Mouse (Mus musculus) hindbrain, embryonic 15.5 days (tissue): ENCODE results near the gene Serpinc1. TPM values are rescaled to one million over a fixed set of nuclear protein-coding genes. Genes with fewer than 3 reads are reported as not detected.
A peak's percentile ranks its signal among the peaks of the same experiment; 100 is the strongest.
"Not testable (repeated sequence)": the region's sequence is repeated elsewhere in the genome, so short reads cannot be mapped to it uniquely, and the experiment has no call there.

ENCODE experiments used
- ATAC-seq: fragments of 200-750 bp; cut with Nextera tagmentation; 2 replicates; pipeline ENCODE4 v1.8.0; 2017; ENCODE audit warnings: low read depth, moderate number of reproducible peaks, moderate TSS enrichment; ENCODE audit not compliant: low FRiP score
- H3K27ac ChIP-seq: fragments of 300-500 bp; sonication (generic); replicated peaks from 2 replicates; pipeline ENCODE4 v1.5.1; 2015; ENCODE audit warnings: mild to moderate bottlenecking, inconsistent platforms
- H3K27me3 ChIP-seq: fragments of 300-500 bp; sonication (generic); 2 replicates; pipeline ENCODE4 v1.6.1; 2015; ENCODE audit warnings: control low read depth, inconsistent platforms
- H3K36me3 ChIP-seq: fragments of 300-500 bp; sonication (generic); 2 replicates; pipeline ENCODE4 v1.6.1; 2015; ENCODE audit warnings: control low read depth, inconsistent platforms
- H3K4me1 ChIP-seq: fragments of 300-500 bp; sonication (generic); replicated peaks from 2 replicates; pipeline ENCODE4 v1.6.1; 2015; ENCODE audit warnings: control low read depth, inconsistent platforms
- H3K4me2 ChIP-seq: fragments of 300-500 bp; sonication (generic); 2 replicates; pipeline ENCODE4 v1.6.1; 2015; ENCODE audit warnings: moderate library complexity, mild to moderate bottlenecking, inconsistent platforms
- H3K4me3 ChIP-seq: fragments of 300-500 bp; sonication (generic); 2 replicates; pipeline ENCODE4 v1.5.1; 2015; ENCODE audit warnings: mild to moderate bottlenecking, inconsistent platforms
- H3K9ac ChIP-seq: fragments of 300-500 bp; sonication (generic); 2 replicates; pipeline ENCODE4 v1.6.1; 2015; ENCODE audit warnings: inconsistent platforms
- H3K9me3 ChIP-seq: fragments of 300-500 bp; sonication (generic); 2 replicates; pipeline ENCODE4 v1.6.1; 2016; ENCODE audit warnings: control low read depth, inconsistent platforms
- WGBS: fragments of 180-500 bp; shearing (Covaris S2); methylation state at CpG from one replicate; pipeline ENCODE4 v1.1.7; 2015; 5-methylcytosine and 5-hydroxymethylcytosine counted together
- polyA plus RNA-seq: library from polyadenylated mRNA; unstranded; fragments of >200 nt; fragmentation: Nextera tagmentation; extraction: Ambion mirVana; gene quantifications from 2 replicates; pipeline ENCODE4 v1.2.1, GENCODE M21; 2015

Gene Serpinc1
- 2.8 and 3.6 TPM in 2 replicates for polyA plus RNA-seq

DNA sequence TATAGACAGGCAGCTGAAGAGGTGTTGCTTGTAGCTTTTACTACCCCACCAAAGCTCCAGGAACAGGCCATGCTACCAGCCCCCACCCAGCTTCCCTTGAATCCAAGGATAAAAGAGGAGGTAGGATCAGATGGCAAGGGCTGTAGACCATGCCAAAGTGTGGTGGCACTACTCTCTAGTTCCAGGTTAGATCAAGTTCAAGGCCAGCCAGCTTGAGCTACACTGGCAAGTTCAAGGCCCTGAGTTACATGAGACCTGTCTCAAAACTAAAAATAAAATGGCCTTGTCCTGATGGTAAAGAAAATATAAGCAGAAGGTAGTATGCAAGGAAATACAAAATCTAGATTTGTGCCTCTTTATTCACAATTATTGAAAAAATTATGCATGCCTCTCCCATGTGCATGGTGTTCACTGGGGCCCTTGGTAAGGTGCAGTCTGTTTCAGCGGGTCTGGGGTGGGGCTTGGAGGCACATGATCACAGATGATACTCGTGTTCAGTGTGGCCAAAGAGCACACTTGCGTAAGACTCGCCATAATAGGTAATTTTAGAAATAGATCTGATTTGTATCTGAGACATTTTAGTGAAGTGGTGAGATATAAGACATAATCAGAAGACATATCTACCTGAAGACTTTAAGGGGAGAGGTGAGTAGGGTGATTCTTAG lies at the start of gene Serpinc1:
Gene Serpinc1 (plus strand): TSS at position 515 of the 665 bp plus-strand sequence.
- no peak for ATAC-seq
- H3K36me3 ChIP-seq = 0 out of 2 replicates have a peak, but pooled peaks cover 4% of the 10 kb centered on the region
- no peak within 1 kb of the TSS for H3K4me3 ChIP-seq
- no peak within 1 kb of the TSS for H3K4me2 ChIP-seq
- H3K4me1 ChIP-seq = no peaks in the 10 kb centered on the region
- H3K27me3 ChIP-seq = no peaks in the 10 kb centered on the region
- no peak within 1 kb of the TSS for H3K9ac ChIP-seq
- H3K27ac ChIP-seq = no peak within 1 kb of the TSS
- H3K9me3 ChIP-seq = no peaks in the 10 kb centered on the region
- 92% methylated on average over 4 of the region's 4 CpGs for WGBS

DNA sequence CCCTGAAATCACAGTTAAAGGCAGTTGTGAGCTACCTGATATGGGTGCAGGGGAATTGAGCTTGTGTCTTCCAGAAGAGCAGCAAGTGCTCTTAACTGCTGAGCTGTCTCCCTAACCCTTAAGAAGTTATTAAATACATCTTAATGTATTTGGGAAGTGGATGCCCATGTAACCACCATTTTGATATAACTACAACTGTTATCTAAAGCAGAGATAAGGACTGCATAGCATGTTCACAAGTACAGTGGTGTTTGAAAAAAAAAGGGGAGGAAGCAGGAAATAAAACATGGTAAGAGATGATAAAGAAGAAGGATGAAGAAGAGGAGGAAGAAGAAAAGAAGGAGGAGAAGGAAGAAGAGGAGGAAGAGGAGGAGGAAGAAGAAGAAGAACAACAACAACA lies 47.1 kb upstream of the Serpinc1 start:
- ATAC-seq = no peak
- H3K4me2 ChIP-seq = no peak overlapping the region

DNA sequence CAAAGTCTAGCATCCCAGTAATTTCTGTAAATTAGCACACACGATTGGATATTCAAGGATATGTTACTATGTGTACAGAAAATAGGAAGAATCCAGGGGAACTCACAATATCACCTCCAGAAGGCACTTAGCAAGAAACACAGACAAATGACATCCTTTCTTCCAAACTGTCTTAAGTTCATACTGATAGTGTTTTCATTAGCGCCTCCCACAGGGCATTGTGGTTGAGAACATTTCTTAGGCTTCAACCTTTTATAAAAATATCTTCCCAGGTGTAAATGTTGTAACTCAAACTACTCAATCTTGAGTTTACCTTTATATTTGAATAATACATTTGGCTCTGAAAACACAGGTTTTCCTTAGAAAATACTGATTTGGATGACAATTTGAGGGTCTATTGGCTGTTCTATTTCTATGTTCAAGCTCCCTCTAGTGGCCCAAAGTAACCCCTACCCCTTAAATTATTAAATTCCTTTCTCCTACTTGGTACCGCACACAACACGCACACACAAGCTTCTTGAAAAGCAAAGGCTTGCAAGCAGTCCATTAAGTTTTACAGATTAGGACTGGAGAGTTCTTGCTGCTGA lies 44.4 kb upstream of the Serpinc1 start:
- no peaks in the 10 kb centered on the region for H3K4me1 ChIP-seq
- no peaks in the 10 kb centered on the region for H3K27me3 ChIP-seq
- H3K27ac ChIP-seq = no peak overlapping the region
- no peak overlapping the region for H3K4me3 ChIP-seq
- H3K9me3 ChIP-seq = no peaks in the 10 kb centered on the region
- H3K36me3 ChIP-seq = peaks cover 14% of the 10 kb centered on the region
- no peak overlapping the region for H3K9ac ChIP-seq
- H3K4me2 ChIP-seq = no peak overlapping the region
- ATAC-seq = peak; percentile 75; the same call in 1 of the 2 replicates
- whole genome bisulfite sequencing = 65% methylated on average over 4 of the region's 4 CpGs

More for the DNA sequence above, 47.1 kb upstream of the Serpinc1 start:
- H3K27ac ChIP-seq = no peak overlapping the region
- H3K4me3 ChIP-seq = no peak overlapping the region
- H3K4me1 ChIP-seq = no peaks in the 10 kb centered on the region
- H3K27me3 ChIP-seq = no peaks in the 10 kb centered on the region
- H3K9me3 ChIP-seq = no peaks in the 10 kb centered on the region
- H3K36me3 ChIP-seq = peaks cover 6% of the 10 kb centered on the region; the same call in 1 of the 2 replicates
- H3K9ac ChIP-seq = no peak overlapping the region

DNA sequence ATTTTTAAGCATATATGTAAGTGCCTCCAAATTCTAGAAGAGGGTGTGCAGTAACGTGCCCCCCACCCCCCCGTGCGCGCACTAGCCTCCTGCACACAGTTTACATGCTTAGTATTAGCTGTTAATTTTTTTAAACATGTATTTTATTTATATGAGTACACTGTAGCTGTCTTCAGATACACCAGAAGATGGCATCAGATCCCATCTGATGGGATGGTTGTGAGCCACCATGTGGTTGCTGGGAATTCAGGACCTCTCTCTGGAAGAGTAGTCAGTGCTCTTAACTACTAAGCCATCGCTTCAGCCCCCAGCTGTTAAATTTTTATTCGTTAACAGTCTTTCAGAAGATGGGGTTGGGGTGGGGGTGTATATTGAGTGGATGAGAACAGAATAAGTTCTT lies 42.8 kb upstream of the Serpinc1 start:
- peaks cover 23% of the 10 kb centered on the region for H3K36me3 ChIP-seq
- peak; percentile 71 for ATAC-seq
- H3K9me3 ChIP-seq = no peaks in the 10 kb centered on the region
- no peak overlapping the region for H3K27ac ChIP-seq
- no peak overlapping the region for H3K9ac ChIP-seq
- no peak overlapping the region for H3K4me3 ChIP-seq
- WGBS = 88% methylated on average over 6 of the region's 6 CpGs
- no peak overlapping the region for H3K4me2 ChIP-seq
- H3K4me1 ChIP-seq = no peaks in the 10 kb centered on the region
- H3K27me3 ChIP-seq = no peaks in the 10 kb centered on the region

DNA sequence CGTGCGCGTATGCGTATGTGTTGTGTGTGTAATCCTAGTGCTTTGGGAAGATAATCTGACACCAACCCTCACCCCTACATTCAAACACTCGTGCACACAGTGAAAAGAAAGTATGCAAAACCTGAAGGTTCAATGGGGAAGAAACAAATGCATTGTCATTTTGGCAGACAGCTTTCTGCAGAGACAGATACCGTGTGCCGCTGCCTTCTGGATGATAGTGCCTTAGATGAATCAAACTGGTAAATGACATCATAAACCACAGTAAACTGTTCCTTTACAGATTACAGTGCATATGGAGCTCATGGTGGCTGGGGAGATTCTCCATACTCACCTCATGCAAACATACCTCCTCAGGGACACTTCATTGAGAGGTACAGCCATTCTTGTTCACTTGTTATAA lies 15.2 kb upstream of the Serpinc1 start:
- no peak overlapping the region for H3K4me3 ChIP-seq
- H3K36me3 ChIP-seq = peaks cover 69% of the 10 kb centered on the region
- WGBS = 91% methylated on average over 7 of the region's 7 CpGs
- no peak overlapping the region for H3K4me2 ChIP-seq
- ATAC-seq = no peak
- no peaks in the 10 kb centered on the region for H3K4me1 ChIP-seq
- no peak overlapping the region for H3K9ac ChIP-seq
- H3K27me3 ChIP-seq = no peaks in the 10 kb centered on the region
- no peak overlapping the region for H3K27ac ChIP-seq
- no peaks in the 10 kb centered on the region for H3K9me3 ChIP-seq

DNA sequence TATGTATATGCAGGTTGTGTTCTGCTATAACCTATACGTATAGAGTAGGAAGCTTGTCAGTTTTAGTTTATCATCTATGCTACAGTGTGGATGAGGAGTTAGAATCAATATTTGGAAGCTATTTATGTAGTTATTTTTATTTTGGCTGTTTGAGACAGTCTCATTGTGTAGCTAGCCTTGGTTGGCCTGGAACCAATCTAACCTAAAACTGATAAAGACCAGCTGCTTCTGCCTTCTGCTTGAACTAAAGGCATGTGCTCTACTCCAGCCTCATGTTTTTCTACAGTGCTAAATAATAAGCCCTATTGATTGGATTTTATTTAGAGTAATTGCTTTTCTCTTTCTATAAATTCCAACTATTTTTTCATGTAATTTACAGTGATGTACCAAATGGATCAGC lies 11.1 kb upstream of the Serpinc1 start:
- H3K27me3 ChIP-seq = no peaks in the 10 kb centered on the region
- whole genome bisulfite sequencing = 97% methylated on average over 1 of the region's 1 CpGs
- H3K27ac ChIP-seq = no peak overlapping the region
- no peak overlapping the region for H3K4me3 ChIP-seq
- H3K9me3 ChIP-seq = no peaks in the 10 kb centered on the region
- peaks cover 75% of the 10 kb centered on the region for H3K36me3 ChIP-seq
- H3K4me1 ChIP-seq = no peaks in the 10 kb centered on the region
- no peak overlapping the region for H3K4me2 ChIP-seq
- no peak overlapping the region for H3K9ac ChIP-seq
- ATAC-seq = no peak

DNA sequence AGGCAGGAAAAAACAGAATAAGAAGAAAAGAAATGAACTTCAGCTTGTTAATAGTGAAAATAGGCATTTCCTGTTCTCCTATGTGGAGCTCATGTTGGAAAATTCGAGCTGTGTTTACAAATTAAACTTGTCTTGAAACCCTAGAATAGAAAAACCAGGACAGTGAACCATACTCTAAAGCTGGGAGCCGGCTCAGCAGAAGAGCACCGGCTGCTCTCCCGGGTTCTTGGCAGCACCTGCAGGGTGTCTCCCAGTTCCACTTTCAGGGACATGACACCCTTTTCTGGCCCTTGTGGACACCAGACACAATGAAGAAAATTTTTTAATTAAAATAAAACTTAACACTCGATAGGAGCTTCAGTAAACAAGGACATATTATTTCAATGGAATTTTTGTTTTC lies 9.7 kb upstream of the Serpinc1 start:
- no peaks in the 10 kb centered on the region for H3K4me1 ChIP-seq
- no peak overlapping the region for H3K9ac ChIP-seq
- H3K27ac ChIP-seq = no peak overlapping the region
- H3K9me3 ChIP-seq = no peaks in the 10 kb centered on the region
- H3K27me3 ChIP-seq = no peaks in the 10 kb centered on the region
- no peak for ATAC-seq
- H3K36me3 ChIP-seq = peaks cover 63% of the 10 kb centered on the region
- WGBS = 90% methylated on average over 5 of the region's 5 CpGs
- no peak overlapping the region for H3K4me2 ChIP-seq
- H3K4me3 ChIP-seq = no peak overlapping the region

DNA sequence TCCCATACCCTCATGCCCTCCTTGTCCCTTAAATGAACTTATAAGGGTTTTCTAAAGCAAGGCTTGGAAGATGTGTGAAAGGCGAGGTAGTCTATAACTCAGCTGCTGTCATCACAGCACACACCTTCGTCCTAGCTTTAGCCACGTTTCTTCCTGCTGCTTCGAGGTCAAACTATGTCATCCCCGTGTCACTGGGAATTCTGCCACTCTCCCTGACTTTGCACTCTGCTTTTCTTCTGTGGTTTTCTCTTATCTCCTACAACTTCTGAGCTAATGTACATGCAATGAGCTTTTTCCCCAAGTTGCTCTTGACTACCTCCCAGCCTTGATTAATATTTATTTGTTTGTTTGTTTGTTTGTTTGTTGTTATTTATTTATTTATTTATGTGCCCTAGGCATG lies 1.6 kb downstream of the Serpinc1 start:
- Histone ChIP-seq H3K4me3 (no peak overlapping the region), H3K27me3 (no peaks in the 10 kb centered on the region), H3K27ac (no peak overlapping the region), H3K4me1 (no peaks in the 10 kb centered on the region), H3K9me3 (no peaks in the 10 kb centered on the region), H3K4me2 (no peak overlapping the region), H3K9ac (no peak overlapping the region), H3K36me3 (0 out of 2 replicates have a peak, but pooled peaks cover 4% of the 10 kb centered on the region)
- ATAC-seq = no peak
- 85% methylated on average over 5 of the region's 5 CpGs for WGBS

DNA sequence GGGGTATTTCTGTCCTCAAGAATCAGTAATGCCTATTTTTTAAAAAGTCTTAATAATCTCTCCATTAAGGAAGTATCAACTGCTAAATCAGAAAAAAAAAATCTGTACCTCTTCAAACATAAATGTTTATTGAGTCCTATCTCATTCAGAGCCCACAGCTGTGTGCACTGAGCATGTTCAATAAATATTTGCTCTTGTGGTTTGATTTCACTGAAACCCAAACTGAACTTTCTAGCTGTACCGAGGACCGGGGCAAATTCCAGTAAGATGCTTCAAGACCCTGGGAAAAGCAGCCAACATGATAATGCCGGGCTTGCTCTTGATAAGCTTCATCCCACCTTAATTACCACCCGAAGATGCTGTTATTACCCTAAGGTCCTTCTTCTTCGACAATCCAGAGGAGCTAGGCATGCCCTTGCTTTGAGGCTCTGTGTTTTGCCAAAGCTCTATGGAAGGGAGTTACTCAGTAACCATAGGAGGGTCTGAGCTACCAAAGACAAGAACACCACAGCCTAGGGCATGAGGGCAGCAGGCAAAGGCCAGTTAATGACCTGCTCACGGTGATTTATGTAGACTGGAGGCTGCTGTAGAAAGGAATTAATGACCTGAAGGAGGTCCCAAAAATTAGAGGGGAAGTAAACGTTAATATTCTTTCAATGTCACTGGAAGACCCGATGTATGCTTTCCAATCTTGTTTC lies 2.3 kb downstream of the Serpinc1 start:
- Histone ChIP-seq H3K9ac (no peak overlapping the region), H3K27ac (no peak overlapping the region), H3K36me3 (no peaks in the 10 kb centered on the region), H3K9me3 (no peaks in the 10 kb centered on the region), H3K4me1 (no peaks in the 10 kb centered on the region), H3K27me3 (no peaks in the 10 kb centered on the region), H3K4me2 (no peak overlapping the region), H3K4me3 (no peak overlapping the region)
- no peak for ATAC-seq
- WGBS = 76% methylated on average over 8 of the region's 8 CpGs

DNA sequence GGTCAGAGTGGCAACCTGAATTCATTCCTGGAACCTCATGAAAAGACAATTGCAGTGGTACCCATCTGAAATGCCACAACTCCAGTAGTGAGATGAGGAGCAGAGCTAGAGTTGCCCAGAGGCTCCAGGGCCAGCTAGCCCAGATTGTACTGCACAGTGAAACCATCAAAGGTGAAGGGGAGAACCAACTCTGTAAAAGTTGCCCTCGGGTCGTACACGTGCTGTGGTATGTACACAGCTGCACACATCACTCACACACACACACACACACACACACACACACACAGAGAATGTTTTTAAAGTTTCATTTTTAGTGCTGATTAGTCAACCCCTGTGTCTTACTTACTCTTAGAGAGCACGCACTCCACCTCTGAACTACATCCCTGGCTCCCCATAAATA lies 3.0 kb downstream of the Serpinc1 start:
- Histone ChIP-seq H3K4me1 (no peaks in the 10 kb centered on the region), H3K27ac (no peak overlapping the region), H3K36me3 (no peaks in the 10 kb centered on the region), H3K27me3 (no peaks in the 10 kb centered on the region), H3K9ac (no peak overlapping the region), H3K9me3 (no peaks in the 10 kb centered on the region), H3K4me3 (no peak overlapping the region), H3K4me2 (no peak overlapping the region)
- 96% methylated on average over 4 of the region's 4 CpGs for WGBS
- no peak for ATAC-seq

DNA sequence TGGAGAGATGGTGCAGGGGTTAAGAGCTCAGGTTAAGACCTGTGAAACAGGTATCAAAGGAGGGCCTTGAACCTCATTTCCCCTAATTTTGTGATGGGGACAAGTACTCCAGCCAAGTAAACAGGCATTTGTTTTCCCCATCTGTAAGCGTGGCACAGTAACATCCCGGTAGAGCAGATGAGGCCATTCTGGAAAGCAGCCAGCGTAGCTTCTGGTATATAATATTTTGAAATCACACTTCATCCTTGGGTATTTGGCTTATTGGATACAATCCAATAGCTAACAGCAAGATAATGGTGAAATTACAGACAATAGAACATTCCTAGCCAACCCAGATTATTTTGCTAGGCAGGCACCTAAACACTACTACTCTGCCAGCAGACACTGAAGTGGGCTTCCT lies 4.5 kb downstream of the Serpinc1 start:
- Histone ChIP-seq H3K27me3 (no peaks in the 10 kb centered on the region), H3K4me3 (no peak overlapping the region), H3K4me1 (no peaks in the 10 kb centered on the region), H3K36me3 (no peaks in the 10 kb centered on the region), H3K4me2 (no peak overlapping the region), H3K9me3 (no peaks in the 10 kb centered on the region), H3K9ac (no peak overlapping the region), H3K27ac (no peak overlapping the region)
- 77% methylated on average over 3 of the region's 3 CpGs for WGBS
- no peak for ATAC-seq

DNA sequence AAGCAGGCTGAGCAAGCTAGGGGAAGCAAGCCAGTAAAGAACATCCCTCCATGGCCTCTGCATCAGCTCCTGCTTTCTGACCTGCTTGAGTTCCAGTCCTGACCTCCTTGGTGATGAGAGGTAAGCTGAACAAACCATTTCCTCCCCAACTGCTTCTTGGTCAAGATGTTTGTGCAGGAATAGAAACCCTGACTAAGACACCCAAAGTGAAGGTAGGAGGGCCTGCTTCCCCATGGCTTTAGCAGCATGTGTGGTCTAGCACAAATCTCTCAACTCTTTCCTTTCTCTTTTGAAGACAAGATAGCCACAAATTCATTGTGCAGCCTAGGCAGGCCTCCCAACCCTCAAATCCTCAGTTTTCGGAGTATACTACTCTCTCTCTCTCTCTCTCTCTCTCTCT lies 6.3 kb downstream of the Serpinc1 start:
- not testable (repeated sequence) for H3K9me3 ChIP-seq, H3K9ac ChIP-seq, ATAC-seq, H3K4me1 ChIP-seq, H3K27ac ChIP-seq, H3K27me3 ChIP-seq, H3K4me3 ChIP-seq, H3K4me2 ChIP-seq, H3K36me3 ChIP-seq
- 84% methylated on average over 1 of the region's 1 CpGs for whole genome bisulfite sequencing
